Mouse (Mus musculus): ENCODE measurements around the gene 4933414I15Rik. TPM values are rescaled to one million over a fixed set of nuclear protein-coding genes. Genes with fewer than 3 reads are reported as not detected.

Gene 4933414I15Rik
- total RNA-seq (2021): not detected

- no peak for DNase-seq
These were observed at the start of gene 4933414I15Rik for GRCm38 (mm10) chr11:50943506-50943905. Gene 4933414I15Rik, minus strand, starts transcription at chr11:50943765.

GRCm38 (mm10) chr11:50981667-50982066 is 38.1 kb upstream of the 4933414I15Rik start, which contains the start of gene Olfr1377:
Gene Olfr1377, plus strand, starts transcription at chr11:50981967.
- no peak for DNase-seq

- DNase-seq: no peak
These were observed 33.7 kb upstream of the 4933414I15Rik start for GRCm38 (mm10) chr11:50977216-50977615.

- no peak for DNase-seq
These were observed 22.7 kb upstream of the 4933414I15Rik start, which contains the start of gene Olfr1378 for GRCm38 (mm10) chr11:50966230-50966629. Gene Olfr1378, plus strand, starts transcription at chr11:50966530.

- no peak for DNase-seq
These were observed 21.3 kb upstream of the 4933414I15Rik start for GRCm38 (mm10) chr11:50964886-50965285.

- DNase-seq: no peak
These were observed 10.1 kb upstream of the 4933414I15Rik start, which contains the start of gene Prop1 for GRCm38 (mm10) chr11:50953665-50954064. Gene Prop1, minus strand, starts transcription at chr11:50953765.

GRCm38 (mm10) chr11:50952290-50952689 is 8.7 kb upstream of the 4933414I15Rik start:
- no peak for DNase-seq

GRCm38 (mm10) chr11:50942386-50942785 is 1.2 kb downstream of the 4933414I15Rik start:
- DNase-seq: no peak

GRCm38 (mm10) chr11:50939621-50940366 is 3.8 kb downstream of the 4933414I15Rik start:
- peak in 1 of 2 experiments; percentile 18 for DNase-seq

GRCm38 (mm10) chr11:50938435-50938834 is 5.1 kb downstream of the 4933414I15Rik start:
- no peak for DNase-seq

GRCm38 (mm10) chr11:50932040-50932439 is 11.5 kb downstream of the 4933414I15Rik start:
- DNase-seq: no peak

- peak; percentile 85 to 87 for DNase-seq
These were observed 12.1 kb downstream of the 4933414I15Rik start, which contains the start of gene Zfp354b for GRCm38 (mm10) chr11:50931451-50931866. Gene Zfp354b, minus strand, starts transcription at chr11:50931633.

GRCm38 (mm10) chr11:50931021-50931420 is 12.5 kb downstream of the 4933414I15Rik start:
- no peak for DNase-seq

GRCm38 (mm10) chr11:50930469-50931014 is 13.0 kb downstream of the 4933414I15Rik start:
- peak in 1 of 2 experiments; percentile 10 for DNase-seq

- DNase-seq: peak; percentile 90 to 91
These were observed 27.8 kb downstream of the 4933414I15Rik start, which contains the start of gene Zfp2 for GRCm38 (mm10) chr11:50915671-50916320. Gene Zfp2, minus strand, starts transcription at chr11:50916165.

GRCm38 (mm10) chr11:50914461-50914860 is 29.1 kb downstream of the 4933414I15Rik start:
- DNase-seq: no peak

- DNase-seq: no peak
These were observed 30.3 kb downstream of the 4933414I15Rik start for GRCm38 (mm10) chr11:50913301-50913700.

- DNase-seq: no peak
These were observed 35.4 kb downstream of the 4933414I15Rik start for GRCm38 (mm10) chr11:50908136-50908535.

GRCm38 (mm10) chr11:50897359-50897758 is 46.2 kb downstream of the 4933414I15Rik start:
- no peak for DNase-seq

GRCm38 (mm10) chr11:50892441-50892840 is 51.1 kb downstream of the 4933414I15Rik start:
- DNase-seq: no peak
